Mouse (Mus musculus) kidney, embryonic 16.5 days (tissue): ENCODE measurements around the gene Coa4. TPM values are rescaled to one million over a fixed set of nuclear protein-coding genes. Genes with fewer than 3 reads are reported as not detected.
"Not testable (repeated sequence)": the region's sequence is repeated elsewhere in the genome, so short reads cannot be mapped to it uniquely, and the experiment has no call there.

Experiments
- ATAC-seq: fragments of 200-750 bp; cut with Nextera tagmentation; 2 replicates; pipeline ENCODE4 v1.8.0; 2017; ENCODE audit warnings: moderate TSS enrichment; ENCODE audit not compliant: low FRiP score, low TSS enrichment
- H3K27ac ChIP-seq: fragments of 300-500 bp; sonication (generic); 2 replicates; pipeline ENCODE4 v1.5.1; 2014; ENCODE audit warnings: low read length
- H3K27me3 ChIP-seq: fragments of 300-500 bp; sonication (generic); 2 replicates; pipeline ENCODE4 v1.6.1; 2014; ENCODE audit warnings: low read length, control low read depth, mixed read lengths; ENCODE audit not compliant: insufficient read depth
- H3K36me3 ChIP-seq: fragments of 300-500 bp; sonication (generic); 2 replicates; pipeline ENCODE4 v1.6.1; 2014; ENCODE audit warnings: low read length, control low read depth, mixed read lengths; ENCODE audit not compliant: insufficient read depth
- H3K4me1 ChIP-seq: fragments of 300-500 bp; sonication (generic); 2 replicates; pipeline ENCODE4 v1.6.1; 2014; ENCODE audit warnings: low read length, control low read depth, mixed read lengths; ENCODE audit not compliant: insufficient read depth
- H3K4me2 ChIP-seq: fragments of 300-500 bp; sonication (generic); replicated peaks from 2 replicates; pipeline ENCODE4 v1.6.1; 2014; ENCODE audit warnings: low read depth, low read length
- H3K4me3 ChIP-seq: fragments of 300-500 bp; sonication (generic); 2 replicates; pipeline ENCODE4 v1.5.1; 2014; ENCODE audit warnings: mild to moderate bottlenecking, low read length
- H3K9ac ChIP-seq: fragments of 300-500 bp; sonication (generic); replicated peaks from 2 replicates; pipeline ENCODE4 v1.6.1; 2014; ENCODE audit warnings: low read length
- H3K9me3 ChIP-seq: fragments of 300-500 bp; sonication (generic); 2 replicates; pipeline ENCODE4 v1.6.1; 2016; ENCODE audit warnings: low read length, control low read depth
- WGBS: fragments of 180-500 bp; shearing (Covaris S2); extraction: QIAGEN DNeasy Blood & Tissue Kit; methylation state at CpG from one replicate; pipeline ENCODE4 v1.1.7; 2014; 5-methylcytosine and 5-hydroxymethylcytosine counted together
- polyA plus RNA-seq: library from polyadenylated mRNA; unstranded; fragments of >200 nt; fragmentation: Nextera tagmentation; extraction: Ambion mirVana; gene quantifications from 2 replicates; pipeline ENCODE4 v1.2.1, GENCODE M21; 2015

The Coa4 gene
- polyA plus RNA-seq, 1 experiment from 2014 or later = 26.3 TPM

- Histone ChIP-seq H3K9ac (no peak overlapping the region), H3K36me3 (peaks cover 12% of the 10 kb centered on the region; the same call in 1 of the 2 replicates), H3K4me2 (no peak overlapping the region), H3K4me3 (no peak overlapping the region), H3K9me3 (no peaks in the 10 kb centered on the region), H3K27ac (no peak overlapping the region), H3K4me1 (no peaks in the 10 kb centered on the region), H3K27me3 (no peaks in the 10 kb centered on the region)
- ATAC-seq = no peak
- 61% methylated on average over 5 of the region's 5 CpGs for WGBS
Observed at GRCm38 (mm10) chr7:100550338-100551007, 13.6 kb downstream of the Coa4 start.

GRCm38 (mm10) chr7:100554939-100555338 lies 18.1 kb downstream of the Coa4 start:
- Histone ChIP-seq H3K36me3 (0 out of 2 replicates have a peak, but pooled peaks cover 4% of the 10 kb centered on the region), H3K4me3 (no peak overlapping the region), H3K27ac (no peak overlapping the region), H3K4me1 (no peaks in the 10 kb centered on the region), H3K27me3 (no peaks in the 10 kb centered on the region), H3K4me2 (no peak overlapping the region), H3K9me3 (no peaks in the 10 kb centered on the region), H3K9ac (no peak overlapping the region)
- 74% methylated on average over 5 of the region's 5 CpGs for WGBS
- no peak for ATAC-seq

- Histone ChIP-seq H3K4me1 (no peaks in the 10 kb centered on the region), H3K9me3 (no peaks in the 10 kb centered on the region), H3K4me2 (no peak overlapping the region), H3K36me3 (0 out of 2 replicates have a peak, but pooled peaks cover 4% of the 10 kb centered on the region), H3K4me3 (no peak overlapping the region), H3K27me3 (no peaks in the 10 kb centered on the region), H3K27ac (no peak overlapping the region), H3K9ac (no peak overlapping the region)
- WGBS = 56% methylated on average over 13 of the region's 13 CpGs
- ATAC-seq = no peak
Observed at GRCm38 (mm10) chr7:100555431-100555951, 18.6 kb downstream of the Coa4 start.

- H3K9me3 ChIP-seq = no peaks in the 10 kb centered on the region
- H3K4me2 ChIP-seq = no peak overlapping the region
- no peak overlapping the region for H3K9ac ChIP-seq
- no peaks in the 10 kb centered on the region for H3K4me1 ChIP-seq
- 79% methylated on average over 5 of the region's 5 CpGs for WGBS
- ATAC-seq = no peak
- no peaks in the 10 kb centered on the region for H3K27me3 ChIP-seq
- peaks cover 4% of the 10 kb centered on the region; the same call in 1 of the 2 replicates for H3K36me3 ChIP-seq
- H3K27ac ChIP-seq = no peak overlapping the region
- no peak overlapping the region for H3K4me3 ChIP-seq
Observed at GRCm38 (mm10) chr7:100557241-100557640, 20.4 kb downstream of the Coa4 start.

GRCm38 (mm10) chr7:100559331-100559730 lies 22.5 kb downstream of the Coa4 start:
- H3K27ac ChIP-seq = no peak overlapping the region
- H3K4me1 ChIP-seq = no peaks in the 10 kb centered on the region
- no peaks in the 10 kb centered on the region for H3K27me3 ChIP-seq
- ATAC-seq = no peak
- no peak overlapping the region for H3K4me3 ChIP-seq
- no peak overlapping the region for H3K4me2 ChIP-seq
- H3K9me3 ChIP-seq = no peaks in the 10 kb centered on the region
- H3K9ac ChIP-seq = no peak overlapping the region
- peaks cover 4% of the 10 kb centered on the region for H3K36me3 ChIP-seq
- WGBS = 71% methylated on average over 4 of the region's 4 CpGs

GRCm38 (mm10) chr7:100561861-100562587 lies 25.2 kb downstream of the Coa4 start:
- Histone ChIP-seq H3K9me3 (no peaks in the 10 kb centered on the region), H3K27ac (no peak overlapping the region), H3K27me3 (no peaks in the 10 kb centered on the region), H3K4me1 (no peaks in the 10 kb centered on the region), H3K36me3 (peaks cover 12% of the 10 kb centered on the region), H3K4me2 (no peak overlapping the region), H3K4me3 (no peak overlapping the region), H3K9ac (no peak overlapping the region)
- ATAC-seq = no peak
- 81% methylated on average over 11 of the region's 11 CpGs for WGBS

- H3K36me3 ChIP-seq = peaks cover 18% of the 10 kb centered on the region
- H3K9ac ChIP-seq, ATAC-seq: not testable (repeated sequence)
Observed at GRCm38 (mm10) chr7:100567238-100567637, 30.4 kb downstream of the Coa4 start.

GRCm38 (mm10) chr7:100569907-100570306 lies 33.0 kb downstream of the Coa4 start:
- H3K9ac ChIP-seq = no peak overlapping the region
- no peaks in the 10 kb centered on the region for H3K27me3 ChIP-seq
- no peak overlapping the region for H3K4me2 ChIP-seq
- no peak for ATAC-seq
- H3K9me3 ChIP-seq = no peaks in the 10 kb centered on the region
- H3K4me3 ChIP-seq = no peak overlapping the region
- H3K27ac ChIP-seq = no peak overlapping the region
- H3K36me3 ChIP-seq = peaks cover 18% of the 10 kb centered on the region; the same call in 1 of the 2 replicates
- no peaks in the 10 kb centered on the region for H3K4me1 ChIP-seq

More at GRCm38 (mm10) chr7:100567238-100567637, 30.4 kb downstream of the Coa4 start:
- not testable (repeated sequence) for H3K4me3 ChIP-seq, H3K27me3 ChIP-seq, H3K4me1 ChIP-seq, H3K9me3 ChIP-seq, H3K27ac ChIP-seq, H3K4me2 ChIP-seq
- WGBS = 83% methylated on average over 5 of the region's 5 CpGs

GRCm38 (mm10) chr7:100570930-100571715 lies 34.3 kb downstream of the Coa4 start:
- Histone ChIP-seq H3K9me3 (no peaks in the 10 kb centered on the region), H3K4me1 (no peaks in the 10 kb centered on the region), H3K36me3 (peaks cover 15% of the 10 kb centered on the region; the same call in 1 of the 2 replicates), H3K27me3 (no peaks in the 10 kb centered on the region), H3K4me3 (no peak overlapping the region), H3K9ac (no peak overlapping the region), H3K4me2 (no peak overlapping the region), H3K27ac (no peak overlapping the region)
- no peak for ATAC-seq
- WGBS = 84% methylated on average over 3 of the region's 3 CpGs
